Mouse (Mus musculus) lung, embryonic 15.5 days (tissue): ENCODE measurements around the gene Olfr1049. TPM values are rescaled to one million over a fixed set of nuclear protein-coding genes. Genes with fewer than 3 reads are reported as not detected.
"Not testable (repeated sequence)": the region's sequence is repeated elsewhere in the genome, so short reads cannot be mapped to it uniquely, and the experiment has no call there.

Experiments used
- ATAC-seq: fragments of 200-750 bp; cut with Nextera tagmentation; 2 replicates; pipeline ENCODE4 v1.8.0; 2017; ENCODE audit warnings: moderate number of reproducible peaks, borderline replicate concordance; ENCODE audit not compliant: low FRiP score, low TSS enrichment; ENCODE audit errors: extremely low read depth
- H3K27ac ChIP-seq: fragments of 300-500 bp; sonication (generic); 2 replicates; pipeline ENCODE4 v1.5.1; 2015; ENCODE audit warnings: moderate library complexity, mild to moderate bottlenecking, inconsistent platforms
- H3K27me3 ChIP-seq: fragments of 300-500 bp; sonication (generic); 2 replicates; pipeline ENCODE4 v1.6.1; 2015; ENCODE audit warnings: inconsistent platforms
- H3K36me3 ChIP-seq: fragments of 300-500 bp; sonication (generic); 2 replicates; pipeline ENCODE4 v1.6.1; 2015; ENCODE audit warnings: inconsistent platforms
- H3K4me1 ChIP-seq: fragments of 300-500 bp; sonication (generic); 2 replicates; pipeline ENCODE4 v1.6.1; 2015; ENCODE audit warnings: inconsistent platforms
- H3K4me2 ChIP-seq: fragments of 300-500 bp; sonication (generic); 2 replicates; pipeline ENCODE4 v1.6.1; 2015; ENCODE audit warnings: inconsistent platforms, mild to moderate bottlenecking, moderate library complexity
- H3K4me3 ChIP-seq: fragments of 300-500 bp; sonication (generic); 2 replicates; pipeline ENCODE4 v1.5.1; 2015; ENCODE audit warnings: mild to moderate bottlenecking, inconsistent platforms
- H3K9ac ChIP-seq: fragments of 300-500 bp; sonication (generic); 2 replicates; pipeline ENCODE4 v1.6.1; 2015; ENCODE audit warnings: inconsistent platforms
- H3K9me3 ChIP-seq: fragments of 300-500 bp; sonication (generic); 2 replicates; pipeline ENCODE4 v1.6.1; 2016; ENCODE audit warnings: inconsistent platforms
- WGBS: fragments of 180-500 bp; shearing (Covaris S2); methylation state at CpG from one replicate; pipeline ENCODE4 v1.1.7; 2015; 5-methylcytosine and 5-hydroxymethylcytosine counted together
- polyA plus RNA-seq: library from polyadenylated mRNA; unstranded; fragments of >200 nt; fragmentation: Nextera tagmentation; extraction: Ambion mirVana; gene quantifications from 2 replicates; pipeline ENCODE4 v1.2.1, GENCODE M21; 2015

Gene Olfr1049
- polyA plus RNA-seq = not detected in 2 replicates

DNA sequence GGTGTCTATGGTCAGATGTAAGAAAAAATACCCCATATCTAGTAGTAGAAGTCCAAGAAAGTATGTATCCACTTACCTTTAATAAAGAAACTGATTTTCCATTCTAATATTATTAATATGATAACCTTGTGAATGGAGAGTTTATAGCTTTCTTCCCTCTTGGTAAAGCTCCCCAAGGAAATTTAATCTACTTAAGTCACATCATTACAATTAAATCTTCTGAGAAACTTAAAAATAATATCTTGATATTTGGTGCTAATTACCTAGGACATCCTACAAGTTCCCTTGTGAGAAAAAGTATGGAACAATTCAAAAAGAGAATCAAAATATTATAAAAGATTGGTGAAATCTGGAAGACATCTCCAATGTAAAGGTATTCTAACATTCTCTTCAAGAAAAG is at the start of gene Olfr1049:
TSS of gene Olfr1049 (minus strand) at position 101 of the 400 bp plus-strand sequence.
- not testable (repeated sequence) for H3K9ac ChIP-seq, H3K27ac ChIP-seq, H3K9me3 ChIP-seq, H3K27me3 ChIP-seq, H3K4me1 ChIP-seq, ATAC-seq, H3K36me3 ChIP-seq, H3K4me2 ChIP-seq, H3K4me3 ChIP-seq

- ATAC-seq = no peak
- no peak within 1 kb of the TSS for H3K4me2 ChIP-seq
- no peaks in the 10 kb centered on the region for H3K4me1 ChIP-seq
- no peak within 1 kb of the TSS for H3K4me3 ChIP-seq
- H3K27ac ChIP-seq = no peak within 1 kb of the TSS
- no peaks in the 10 kb centered on the region for H3K27me3 ChIP-seq
- no peak within 1 kb of the TSS for H3K9ac ChIP-seq
- H3K36me3 ChIP-seq = no peaks in the 10 kb centered on the region
- H3K9me3 ChIP-seq = no peaks in the 10 kb centered on the region
These were observed 34.0 kb upstream of the Olfr1049 start, which contains the start of gene Olfr1052 for GRCm38 (mm10) chr2:86292155-86292554. Olfr1052 (plus strand) TSS chr2:86292455.

DNA sequence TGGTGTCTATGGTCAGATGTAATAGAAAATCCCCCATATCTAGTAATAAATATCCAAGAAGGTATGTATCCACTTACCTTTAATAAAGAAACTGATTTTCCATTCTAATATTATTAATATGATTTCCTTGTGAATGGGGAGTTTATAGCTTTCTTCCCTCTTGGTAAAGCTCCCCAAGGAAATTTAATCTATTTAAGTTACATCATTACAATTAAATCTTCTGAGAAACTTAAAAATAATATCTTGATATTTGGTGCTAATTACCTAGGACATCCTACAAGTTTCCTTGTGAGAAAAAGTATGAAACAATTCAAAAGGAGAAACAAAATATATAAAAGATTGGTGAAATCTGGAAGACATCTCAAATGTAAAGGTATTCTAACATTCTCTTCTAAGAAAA is 20.9 kb upstream of the Olfr1049 start, which contains the start of gene Olfr1051:
TSS of gene Olfr1051 (minus strand) at position 101 of the 400 bp plus-strand sequence.
- H3K4me3 ChIP-seq, H3K4me2 ChIP-seq, ATAC-seq, H3K36me3 ChIP-seq, H3K9ac ChIP-seq, H3K27ac ChIP-seq, H3K9me3 ChIP-seq, H3K27me3 ChIP-seq, H3K4me1 ChIP-seq: not testable (repeated sequence)

DNA sequence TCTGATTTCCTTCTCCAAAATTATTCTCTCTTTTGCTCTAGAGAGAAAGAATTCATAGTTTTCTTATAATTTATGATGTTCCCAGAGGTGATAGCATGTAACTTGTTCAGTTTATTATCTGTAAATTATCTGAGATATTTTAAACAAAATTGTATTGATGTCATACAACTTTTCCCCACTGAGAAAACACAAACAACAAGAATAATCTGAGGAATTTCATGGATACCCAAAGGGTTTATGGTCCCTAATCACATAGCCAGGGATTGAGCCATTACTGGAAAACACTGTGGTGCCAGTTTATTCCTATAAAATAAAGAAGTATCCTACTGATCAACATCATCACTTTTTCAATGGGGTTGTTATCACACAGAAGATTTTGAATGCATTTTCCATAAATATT is 17.9 kb downstream of the Olfr1049 start, which contains the start of gene Olfr1048:
TSS of gene Olfr1048 (minus strand) at position 101 of the 400 bp plus-strand sequence.
- H3K27me3 ChIP-seq = no peaks in the 10 kb centered on the region
- no peak within 1 kb of the TSS for H3K4me2 ChIP-seq
- H3K36me3 ChIP-seq = no peaks in the 10 kb centered on the region
- no peaks in the 10 kb centered on the region for H3K9me3 ChIP-seq
- no peak for ATAC-seq
- no peak within 1 kb of the TSS for H3K27ac ChIP-seq
- no peak within 1 kb of the TSS for H3K9ac ChIP-seq
- H3K4me1 ChIP-seq = no peaks in the 10 kb centered on the region
- no peak within 1 kb of the TSS for H3K4me3 ChIP-seq

DNA sequence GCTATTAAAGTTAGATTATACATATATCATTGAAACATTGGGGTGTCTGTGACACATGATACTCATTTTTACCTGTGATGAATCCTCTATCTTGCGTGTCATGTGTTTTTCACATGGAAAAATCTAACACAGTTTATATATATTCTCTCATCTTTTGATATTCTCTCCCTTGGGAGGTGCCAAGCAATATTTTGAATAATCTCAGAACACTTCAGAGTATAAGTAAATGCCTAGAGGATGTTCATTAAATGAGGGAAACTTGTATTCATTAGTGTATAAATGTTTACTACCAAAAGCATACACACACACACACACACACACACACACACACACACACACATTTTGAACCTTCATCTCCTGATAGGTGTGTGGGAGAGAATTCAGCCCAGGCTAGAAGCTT is 26.8 kb downstream of the Olfr1049 start, which contains the start of gene Olfr1047:
TSS of gene Olfr1047 (minus strand) at position 101 of the 400 bp plus-strand sequence.
- Histone ChIP-seq H3K4me2 (no peak within 1 kb of the TSS), H3K27me3 (no peaks in the 10 kb centered on the region), H3K36me3 (no peaks in the 10 kb centered on the region), H3K4me1 (no peaks in the 10 kb centered on the region), H3K9me3 (no peaks in the 10 kb centered on the region), H3K9ac (no peak within 1 kb of the TSS), H3K4me3 (no peak within 1 kb of the TSS), H3K27ac (no peak within 1 kb of the TSS)
- 89% methylated on average over 1 of the region's 1 CpGs for WGBS
- no peak for ATAC-seq

DNA sequence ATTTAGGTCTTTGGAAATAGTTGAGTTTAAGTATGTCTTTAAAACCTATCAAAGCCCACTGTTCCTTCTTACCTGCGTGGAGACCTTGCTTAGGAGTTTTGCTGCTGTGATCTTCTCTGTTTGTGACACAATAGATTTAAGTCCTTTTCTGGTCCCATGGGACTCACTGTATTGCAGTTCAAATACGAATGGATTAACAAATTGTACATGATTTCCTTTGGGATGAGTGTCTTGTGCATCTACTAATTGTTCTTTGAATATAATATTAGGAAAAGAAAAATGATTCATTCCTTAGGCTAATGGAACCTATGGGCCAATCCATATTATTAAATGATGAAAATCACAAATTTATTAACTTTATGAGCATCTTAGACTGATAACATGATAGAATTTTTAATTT is 38.9 kb downstream of the Olfr1049 start, which contains the start of gene Olfr1046:
TSS of gene Olfr1046 (minus strand) at position 101 of the 400 bp plus-strand sequence.
- ATAC-seq = no peak
- H3K27ac ChIP-seq = no peak within 1 kb of the TSS
- H3K4me2 ChIP-seq = no peak within 1 kb of the TSS
- no peak within 1 kb of the TSS for H3K4me3 ChIP-seq
- no peak within 1 kb of the TSS for H3K9ac ChIP-seq
- 62% methylated on average over 2 of the region's 2 CpGs for WGBS
- no peaks in the 10 kb centered on the region for H3K36me3 ChIP-seq
- no peaks in the 10 kb centered on the region for H3K27me3 ChIP-seq
- H3K9me3 ChIP-seq = no peaks in the 10 kb centered on the region
- H3K4me1 ChIP-seq = no peaks in the 10 kb centered on the region

Other genes with a start within 250 kb of the Olfr1049 start
- gene Olfr1033, start 237.7 kb downstream of the Olfr1049 start, polyA plus RNA-seq = 2.3 and 3.1 TPM in 2 replicates
- gene Olfr1034, start 212.5 kb downstream of the Olfr1049 start, polyA plus RNA-seq = not detected in 2 replicates
- not detected in 2 replicates for gene Olfr1036, start 184.3 kb downstream of the Olfr1049 start, polyA plus RNA-seq
- gene Olfr1037, start 170.9 kb downstream of the Olfr1049 start, polyA plus RNA-seq = not detected in 2 replicates
- gene Olfr1039, start 122.4 kb downstream of the Olfr1049 start, polyA plus RNA-seq = not detected in 2 replicates
- not detected in 2 replicates for gene Olfr1040, start 111.6 kb downstream of the Olfr1049 start, polyA plus RNA-seq
- not detected in 2 replicates for gene Olfr1042, start 96.5 kb downstream of the Olfr1049 start, polyA plus RNA-seq
- gene Olfr1043, start 90.8 kb downstream of the Olfr1049 start, polyA plus RNA-seq = not detected in 2 replicates
- not detected in 2 replicates for gene Olfr1044, start 80.5 kb downstream of the Olfr1049 start, polyA plus RNA-seq
- not detected in 2 replicates for gene Olfr52, start 72.6 kb downstream of the Olfr1049 start, polyA plus RNA-seq
- gene Olfr1045, start 55.3 kb downstream of the Olfr1049 start, polyA plus RNA-seq = not detected in 2 replicates
- gene Olfr1046, start 39.0 kb downstream of the Olfr1049 start, polyA plus RNA-seq = not detected in 2 replicates
- gene Olfr1047, start 26.9 kb downstream of the Olfr1049 start, polyA plus RNA-seq = not detected in 2 replicates
- gene Olfr1048, start 18.0 kb downstream of the Olfr1049 start, polyA plus RNA-seq = not detected in 2 replicates
- gene Olfr1051, start 20.8 kb upstream of the Olfr1049 start, polyA plus RNA-seq = not detected in 2 replicates
- not detected in 2 replicates for gene Olfr1052, start 34.1 kb upstream of the Olfr1049 start, polyA plus RNA-seq
- not detected in 2 replicates for gene Olfr1053, start 57.0 kb upstream of the Olfr1049 start, polyA plus RNA-seq
- gene Olfr1054, start 77.1 kb upstream of the Olfr1049 start, polyA plus RNA-seq = not detected in 2 replicates
- not detected in 2 replicates for gene Olfr1055, start 92.0 kb upstream of the Olfr1049 start, polyA plus RNA-seq
- not detected in 2 replicates for gene Olfr1056, start 104.1 kb upstream of the Olfr1049 start, polyA plus RNA-seq
- gene Olfr1057, start 120.1 kb upstream of the Olfr1049 start, polyA plus RNA-seq = not detected in 2 replicates
- not detected in 2 replicates for gene Olfr1058, start 130.2 kb upstream of the Olfr1049 start, polyA plus RNA-seq
- not detected in 2 replicates for gene Olfr1061, start 155.7 kb upstream of the Olfr1049 start, polyA plus RNA-seq
- not detected in 2 replicates for gene Olfr1062, start 168.4 kb upstream of the Olfr1049 start, polyA plus RNA-seq
- not detected in 2 replicates for gene Olfr1065, start 192.3 kb upstream of the Olfr1049 start, polyA plus RNA-seq
- not detected in 2 replicates for gene Olfr1066, start 197.9 kb upstream of the Olfr1049 start, polyA plus RNA-seq
- gene Olfr228, start 229.1 kb upstream of the Olfr1049 start, polyA plus RNA-seq = not detected in 2 replicates